Mouse (Mus musculus): Measurements from ENCODE around the gene Qsox2. TPM values are rescaled to one million over a fixed set of nuclear protein-coding genes. Genes with fewer than 3 reads are reported as not detected.

Qsox2 gene
- polyA plus RNA-seq, 1 experiment = 22.0 TPM

DNA sequence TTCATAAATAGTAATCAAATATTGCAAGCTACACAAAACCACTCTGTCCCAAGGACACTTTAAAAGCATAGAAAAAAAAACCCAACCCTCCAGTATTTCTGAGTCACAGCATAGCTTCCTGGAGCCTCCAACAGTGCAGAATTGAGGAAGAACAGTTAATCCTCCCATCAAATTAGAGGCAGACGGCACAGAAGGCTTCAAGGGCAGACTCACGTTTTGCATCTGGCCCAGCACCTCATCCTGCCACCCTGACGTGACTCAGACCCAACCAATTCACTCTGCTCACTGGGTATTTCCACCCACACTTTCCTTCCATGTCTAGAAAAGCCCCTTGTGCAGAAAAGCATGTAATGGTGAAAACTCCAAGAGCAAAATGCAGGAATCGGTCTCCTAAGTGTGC lies 7.1 kb downstream of the Qsox2 start:
- TF ChIP-seq POLR2A (IDR thresholded peaks at IDR 0.05; ENCODE audit: extremely low read depth, insufficient read depth, low read length) (no peak), CTCF (IDR thresholded peaks at IDR 0.05; ENCODE audit: extremely low read depth, insufficient read depth, low read length) (no peak)
- Histone ChIP-seq H3K4me3 (ENCODE audit: insufficient read depth, low read length) (no peak overlapping the region), H3K4me1 (ENCODE audit: control insufficient read depth, insufficient read depth, low read length) (peaks cover 11% of the 10 kb centered on the region), H3K27ac (ENCODE audit: insufficient read depth, low read length) (no peak overlapping the region)

GRCm38 (mm10) chr2:26227788-26228187 lies 9.5 kb downstream of the Qsox2 start:
- Histone ChIP-seq H3K4me1 (ENCODE audit: control insufficient read depth, insufficient read depth, low read length) (peaks cover 6% of the 10 kb centered on the region; the same call in 1 of the 2 replicates), H3K27ac (ENCODE audit: insufficient read depth, low read length) (no peak overlapping the region), H3K4me3 (ENCODE audit: insufficient read depth, low read length) (no peak overlapping the region)
- TF ChIP-seq POLR2A (IDR thresholded peaks at IDR 0.05; ENCODE audit: extremely low read depth, insufficient read depth, low read length) (no peak), CTCF (IDR thresholded peaks at IDR 0.05; ENCODE audit: extremely low read depth, insufficient read depth, low read length) (peak; percentile 77)

DNA sequence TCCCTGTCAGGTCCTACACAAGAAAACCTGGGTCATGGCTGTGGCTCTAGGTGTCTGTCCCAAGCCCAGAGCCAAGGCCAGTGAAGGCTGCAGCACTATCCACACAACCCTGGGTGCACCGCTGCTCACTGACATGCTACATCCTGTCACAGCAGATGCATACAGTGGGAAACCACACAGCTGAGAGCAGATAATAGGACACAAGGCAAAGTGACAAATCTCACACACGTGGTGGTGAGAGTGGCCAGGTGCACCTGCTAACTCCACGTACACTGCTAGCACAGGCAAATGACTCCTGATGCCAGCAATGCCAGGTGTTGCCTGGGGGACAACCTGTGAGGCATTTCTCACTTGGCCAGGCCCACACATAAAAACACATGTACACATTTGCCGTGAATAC lies 12.1 kb downstream of the Qsox2 start:
- H3K4me3 ChIP-seq (ENCODE audit: insufficient read depth, low read length) = no peak overlapping the region
- 0 out of 2 replicates have a peak, but pooled peaks cover under 1% of the 10 kb centered on the region for H3K4me1 ChIP-seq (ENCODE audit: control insufficient read depth, insufficient read depth, low read length)
- no peak for TF ChIP-seq POLR2A (IDR thresholded peaks at IDR 0.05; ENCODE audit: extremely low read depth, insufficient read depth, low read length)
- no peak for TF ChIP-seq CTCF (IDR thresholded peaks at IDR 0.05; ENCODE audit: extremely low read depth, insufficient read depth, low read length)
- no peak overlapping the region for H3K27ac ChIP-seq (ENCODE audit: insufficient read depth, low read length)

- Histone ChIP-seq H3K4me1 (ENCODE audit: control insufficient read depth, insufficient read depth, low read length) (no peaks in the 10 kb centered on the region), H3K4me3 (ENCODE audit: insufficient read depth, low read length) (no peak overlapping the region), H3K27ac (ENCODE audit: insufficient read depth, low read length) (no peak overlapping the region)
- TF ChIP-seq POLR2A (IDR thresholded peaks at IDR 0.05; ENCODE audit: extremely low read depth, insufficient read depth, low read length) = no peak
- no peak for TF ChIP-seq CTCF (IDR thresholded peaks at IDR 0.05; ENCODE audit: extremely low read depth, insufficient read depth, low read length)
These were observed 13.4 kb downstream of the Qsox2 start for GRCm38 (mm10) chr2:26223961-26224360.

- no peak overlapping the region for H3K4me3 ChIP-seq (ENCODE audit: insufficient read depth, low read length)
- H3K27ac ChIP-seq (ENCODE audit: insufficient read depth, low read length) = no peak overlapping the region
- TF ChIP-seq POLR2A (IDR thresholded peaks at IDR 0.05; ENCODE audit: extremely low read depth, insufficient read depth, low read length) = no peak
- TF ChIP-seq CTCF (IDR thresholded peaks at IDR 0.05; ENCODE audit: extremely low read depth, insufficient read depth, low read length) = no peak
- no peaks in the 10 kb centered on the region for H3K4me1 ChIP-seq (ENCODE audit: control insufficient read depth, insufficient read depth, low read length)
These were observed 22.8 kb downstream of the Qsox2 start for GRCm38 (mm10) chr2:26214526-26214925.

GRCm38 (mm10) chr2:26209566-26209965 lies 27.8 kb downstream of the Qsox2 start:
- H3K27ac ChIP-seq (ENCODE audit: insufficient read depth, low read length) = no peak overlapping the region
- no peak overlapping the region for H3K4me3 ChIP-seq (ENCODE audit: insufficient read depth, low read length)
- TF ChIP-seq POLR2A (IDR thresholded peaks at IDR 0.05; ENCODE audit: extremely low read depth, insufficient read depth, low read length) = no peak
- H3K4me1 ChIP-seq (ENCODE audit: control insufficient read depth, insufficient read depth, low read length) = no peaks in the 10 kb centered on the region

- no peak within 1 kb of the TSS for H3K4me3 ChIP-seq (ENCODE audit: insufficient read depth, low read length)
- H3K27ac ChIP-seq (ENCODE audit: insufficient read depth, low read length) = no peak within 1 kb of the TSS
- TF ChIP-seq POLR2A (IDR thresholded peaks at IDR 0.05; ENCODE audit: extremely low read depth, insufficient read depth, low read length) (no peak), CTCF (IDR thresholded peaks at IDR 0.05; ENCODE audit: extremely low read depth, insufficient read depth, low read length) (no peak)
- no peaks in the 10 kb centered on the region for H3K4me1 ChIP-seq (ENCODE audit: control insufficient read depth, insufficient read depth, low read length)
These were observed 29.1 kb downstream of the Qsox2 start, which contains the start of gene Lhx3 for GRCm38 (mm10) chr2:26208126-26208789. Lhx3 (minus strand) TSS chr2:26208289.

DNA sequence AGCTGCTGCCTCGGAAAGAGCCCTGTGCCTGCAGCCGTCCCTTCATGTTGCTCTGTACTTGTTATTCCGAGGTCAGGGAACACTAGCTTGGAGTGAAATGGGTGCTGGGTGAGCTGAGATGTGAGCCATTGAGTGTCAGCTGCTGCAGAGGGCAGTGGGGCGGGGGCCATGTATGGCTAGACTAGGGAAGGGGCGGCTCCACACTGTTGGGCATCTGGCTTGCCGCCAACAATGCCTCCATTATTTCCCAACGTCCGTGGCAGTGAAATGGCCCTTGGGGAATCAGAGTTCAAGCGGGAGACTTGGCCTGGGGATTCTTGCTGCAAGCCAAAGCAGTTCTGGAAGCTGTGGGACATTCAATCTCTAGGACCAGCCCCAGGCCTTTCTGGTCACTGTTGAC lies 29.8 kb downstream of the Qsox2 start:
- Histone ChIP-seq H3K27ac (ENCODE audit: insufficient read depth, low read length) (no peak overlapping the region), H3K4me3 (ENCODE audit: insufficient read depth, low read length) (no peak overlapping the region), H3K4me1 (ENCODE audit: control insufficient read depth, insufficient read depth, low read length) (no peaks in the 10 kb centered on the region)
- TF ChIP-seq CTCF (IDR thresholded peaks at IDR 0.05; ENCODE audit: extremely low read depth, insufficient read depth, low read length) (no peak), POLR2A (IDR thresholded peaks at IDR 0.05; ENCODE audit: extremely low read depth, insufficient read depth, low read length) (no peak)

DNA sequence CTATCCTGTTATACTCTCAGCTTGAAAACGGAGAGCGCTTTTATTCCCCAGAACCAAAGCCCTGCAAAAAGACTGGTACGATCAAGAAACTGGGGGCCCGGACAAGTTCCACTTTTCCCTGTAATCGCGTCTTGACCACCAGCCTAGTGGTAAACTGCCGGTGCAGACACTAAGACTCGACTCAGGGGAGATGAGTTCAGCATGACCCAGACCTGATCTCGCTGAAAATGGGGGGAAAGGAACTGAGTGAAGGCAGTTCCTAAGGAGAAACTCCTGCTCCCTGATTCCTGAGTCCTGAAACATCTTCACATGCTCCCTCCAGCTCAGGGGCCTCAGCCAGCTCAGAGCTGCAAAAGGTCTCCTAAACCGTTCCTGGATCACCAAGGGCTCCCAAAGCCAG lies 31.6 kb downstream of the Qsox2 start:
- Histone ChIP-seq H3K27ac (ENCODE audit: insufficient read depth, low read length) (no peak overlapping the region), H3K4me3 (ENCODE audit: insufficient read depth, low read length) (no peak overlapping the region), H3K4me1 (ENCODE audit: control insufficient read depth, insufficient read depth, low read length) (no peaks in the 10 kb centered on the region)
- no peak for TF ChIP-seq CTCF (IDR thresholded peaks at IDR 0.05; ENCODE audit: extremely low read depth, insufficient read depth, low read length)
- TF ChIP-seq POLR2A (IDR thresholded peaks at IDR 0.05; ENCODE audit: extremely low read depth, insufficient read depth, low read length) = no peak

- Histone ChIP-seq H3K4me1 (ENCODE audit: control insufficient read depth, insufficient read depth, low read length) (no peaks in the 10 kb centered on the region), H3K4me3 (ENCODE audit: insufficient read depth, low read length) (no peak overlapping the region), H3K27ac (ENCODE audit: insufficient read depth, low read length) (no peak overlapping the region)
- TF ChIP-seq CTCF (IDR thresholded peaks at IDR 0.05; ENCODE audit: extremely low read depth, insufficient read depth, low read length) (no peak), POLR2A (IDR thresholded peaks at IDR 0.05; ENCODE audit: extremely low read depth, insufficient read depth, low read length) (no peak)
These were observed 32.2 kb downstream of the Qsox2 start for GRCm38 (mm10) chr2:26205126-26205525.

Measured in cortical plate, adult 2 months (tissue).